Mouse (Mus musculus) neural tube, postnatal 0 days (tissue): ENCODE measurements around the gene Ndufs2. TPM values are rescaled to one million over a fixed set of nuclear protein-coding genes. Genes with fewer than 3 reads are reported as not detected.

Experiments
- polyA plus RNA-seq: library from polyadenylated mRNA; unstranded; fragments of >200 nt; fragmentation: Nextera tagmentation; extraction: Ambion mirVana; gene quantifications from 2 replicates; pipeline ENCODE4 v1.2.1, GENCODE M21; 2015

Ndufs2 gene
- polyA plus RNA-seq = 292 and 295 TPM in 2 replicates

DNA sequence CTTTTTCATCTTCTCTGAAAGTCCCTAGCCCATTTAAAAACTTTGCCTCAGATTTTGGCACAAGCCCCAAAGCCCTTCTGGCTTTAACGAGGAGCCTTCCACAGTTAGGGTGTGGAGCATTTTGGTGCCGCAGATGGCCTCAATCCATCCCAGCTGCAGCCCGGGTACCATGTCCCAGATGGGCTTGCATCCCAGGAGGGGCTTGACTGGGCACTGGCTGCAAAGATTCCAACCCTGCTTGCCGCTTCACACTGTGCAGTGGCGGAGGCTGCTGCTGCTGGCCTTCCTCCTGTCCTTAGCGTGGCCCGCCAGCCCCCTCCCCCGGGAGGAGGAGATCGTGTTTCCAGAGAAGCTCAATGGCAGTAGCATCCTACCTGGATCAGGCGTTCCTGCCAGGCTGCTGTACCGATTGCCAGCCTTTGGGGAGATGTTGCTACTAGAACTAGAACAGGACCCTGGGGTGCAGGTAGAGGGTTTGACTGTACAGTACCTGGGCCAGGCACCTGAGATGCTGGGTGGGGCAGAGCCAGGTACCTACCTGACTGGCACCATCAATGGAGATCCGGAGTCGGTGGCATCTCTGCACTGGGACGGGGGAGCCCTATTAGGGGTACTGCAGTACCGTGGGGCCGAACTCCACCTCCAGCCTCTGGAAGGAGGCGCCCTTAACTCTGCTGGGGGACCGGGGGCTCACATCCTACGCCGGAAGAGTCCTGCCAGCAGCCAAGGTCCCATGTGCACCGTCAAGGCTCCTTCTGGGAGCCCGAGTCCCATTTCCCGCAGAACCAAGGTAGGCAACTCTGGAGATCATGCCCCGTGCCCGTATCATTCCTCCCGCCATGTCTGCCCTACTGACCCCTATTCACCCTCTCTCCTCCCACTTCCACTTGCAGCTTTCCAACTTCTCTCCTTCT is at the start of gene Ndufs2:
Gene Ndufs2 (minus strand): TSS at position 709 of the 914 bp plus-strand sequence.

DNA sequence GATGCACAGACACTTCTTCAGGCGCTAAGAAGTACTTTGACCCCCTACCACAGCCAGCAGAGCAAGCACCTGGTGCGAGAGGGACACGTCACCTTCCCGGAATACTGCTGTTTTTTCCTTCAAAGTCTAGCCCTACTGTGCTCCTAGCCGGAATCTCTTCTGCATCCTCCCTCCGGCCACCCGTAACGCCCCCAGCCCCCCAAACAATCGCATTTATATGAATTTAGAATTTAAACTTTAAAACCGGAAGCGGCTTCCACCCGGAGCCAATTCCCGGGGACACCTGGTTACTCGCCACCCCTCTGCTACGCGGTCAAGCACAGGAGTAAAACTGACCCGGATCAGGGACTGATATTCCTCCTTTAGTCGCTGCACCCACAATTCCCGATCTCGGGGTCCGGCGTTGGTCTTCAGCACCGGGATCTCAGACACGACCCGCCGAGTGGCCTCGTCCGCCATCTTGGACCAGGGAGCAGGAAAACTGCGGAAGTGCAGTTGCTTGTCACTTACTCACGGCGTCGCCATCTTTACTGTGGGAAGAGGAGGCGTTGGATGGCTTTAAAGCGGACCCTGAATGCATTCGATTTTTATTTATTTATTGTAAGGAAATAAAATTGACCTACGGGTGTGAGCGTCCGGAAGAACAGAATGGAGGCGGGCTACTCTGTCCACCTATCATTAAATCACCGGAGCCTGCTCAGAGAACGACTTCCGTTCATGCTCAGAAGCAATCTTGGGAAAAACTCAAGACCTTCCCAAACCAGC is 43.3 kb upstream of the Ndufs2 start, which contains the start of gene Ufc1:
Gene Ufc1 (minus strand): TSS at position 727 of the 765 bp plus-strand sequence.

DNA sequence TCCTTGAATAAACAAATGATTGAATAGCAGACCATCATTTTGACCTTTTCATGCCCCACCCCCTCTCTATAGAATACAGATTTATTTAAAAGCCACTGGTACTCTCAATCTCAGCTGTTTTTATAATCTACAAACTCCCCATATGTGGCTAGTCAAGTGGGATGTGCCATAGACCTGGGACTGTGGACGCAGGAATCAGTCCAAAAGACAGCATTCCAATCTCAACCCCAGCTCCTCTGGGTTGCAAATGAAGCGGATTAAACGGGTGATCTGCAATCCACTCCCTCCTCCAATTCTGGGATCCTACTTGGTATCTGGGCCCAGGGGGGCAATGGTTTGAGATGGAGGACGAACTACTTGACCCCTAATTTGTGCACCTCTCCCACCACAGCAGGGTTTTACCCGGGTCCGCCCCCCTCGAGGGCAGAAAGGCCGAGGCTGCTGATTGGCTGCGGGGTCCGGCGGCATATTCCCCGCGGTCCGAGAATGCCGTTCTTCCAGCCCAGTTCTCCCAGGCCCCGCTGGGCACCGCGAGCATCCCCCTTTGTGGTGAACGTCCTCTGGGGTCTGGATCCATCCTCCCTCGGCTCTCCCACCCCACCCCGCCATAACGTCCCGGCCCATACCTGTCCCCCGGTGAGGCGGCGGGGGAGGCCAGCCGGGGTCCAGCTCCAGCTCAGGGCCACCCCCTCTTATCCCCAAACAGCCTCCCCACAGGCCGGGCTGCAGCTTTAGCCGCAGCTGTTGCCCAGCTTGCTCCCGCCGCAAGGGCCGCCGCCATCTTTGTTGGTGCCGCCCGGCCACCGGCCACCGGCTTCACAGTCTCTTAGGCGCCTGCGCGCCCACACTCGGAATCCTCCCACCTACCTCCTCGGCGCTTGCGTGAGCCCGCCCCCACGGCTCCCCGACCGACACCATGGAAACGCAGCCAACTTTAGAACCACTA is 36.2 kb upstream of the Ndufs2 start, which contains the start of gene Usp21:
Gene Usp21 (minus strand): TSS at position 856 of the 946 bp plus-strand sequence.

DNA sequence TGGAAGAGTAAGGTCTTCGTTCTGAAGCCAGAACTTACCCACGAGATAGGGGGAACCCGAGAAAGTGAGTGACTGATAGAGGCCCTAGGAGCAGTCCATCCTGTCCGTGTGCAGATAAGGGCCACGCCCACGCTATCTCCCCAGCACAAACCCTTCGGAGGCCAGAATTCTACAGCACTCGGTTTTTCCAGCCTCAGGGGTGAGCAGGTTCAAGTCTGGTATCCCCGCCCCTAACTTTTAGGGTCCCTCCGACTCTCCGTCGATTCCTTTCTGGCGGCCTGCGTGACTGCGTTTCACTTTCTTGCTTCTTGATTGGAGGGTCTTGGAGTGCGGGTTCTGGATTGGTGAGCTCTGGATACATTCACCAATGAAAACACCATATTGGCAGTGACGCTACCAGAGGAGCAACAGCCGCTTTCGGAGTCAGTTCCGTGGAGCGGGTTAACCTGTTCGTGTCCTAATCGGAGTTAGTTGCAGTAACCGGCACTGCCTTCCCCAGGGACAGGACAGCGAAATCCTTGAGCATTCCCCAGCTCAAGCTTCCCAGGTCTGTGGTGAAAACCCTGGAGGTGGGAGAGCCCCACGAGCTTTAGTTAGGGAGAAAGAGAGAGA is 29.8 kb upstream of the Ndufs2 start, which contains the start of gene Ppox:
Gene Ppox (minus strand): TSS at position 271 of the 612 bp plus-strand sequence.

DNA sequence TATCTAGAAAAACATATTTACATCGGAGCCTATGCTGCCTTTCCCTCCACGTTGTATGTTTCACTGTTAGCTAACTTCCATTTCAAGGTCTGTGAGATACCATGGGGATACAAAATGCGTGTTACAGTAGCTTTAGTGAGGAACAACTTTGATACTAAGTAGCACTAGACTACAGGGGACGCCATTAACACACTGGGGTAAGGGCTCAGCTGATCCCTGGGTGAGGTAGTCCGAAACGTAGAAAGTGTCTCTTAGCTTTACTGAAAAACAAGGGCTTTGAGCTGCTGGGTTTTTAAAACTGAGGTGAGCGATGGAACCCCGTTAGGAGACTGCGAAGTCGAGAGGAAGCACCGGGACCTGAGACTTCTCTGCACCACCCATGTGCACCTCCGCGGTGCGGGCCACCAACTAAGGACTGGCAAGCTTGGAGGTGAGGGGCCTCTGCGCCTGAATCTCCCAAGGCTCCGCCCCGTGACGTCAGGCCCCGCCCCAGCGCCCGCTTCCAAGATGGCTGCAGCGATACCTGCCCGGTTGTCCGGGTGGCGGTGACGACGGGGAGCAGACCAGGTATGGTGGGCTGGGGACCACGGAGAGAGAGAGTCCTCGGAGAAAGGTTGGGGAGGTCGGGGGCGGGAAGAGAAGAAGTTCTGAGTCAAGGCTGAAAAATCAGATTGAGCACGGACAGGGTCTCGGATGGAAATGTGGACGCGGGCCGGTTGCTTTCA is 18.8 kb upstream of the Ndufs2 start, which contains the start of gene B4galt3:
Gene B4galt3 (plus strand): TSS at position 481 of the 725 bp plus-strand sequence.

DNA sequence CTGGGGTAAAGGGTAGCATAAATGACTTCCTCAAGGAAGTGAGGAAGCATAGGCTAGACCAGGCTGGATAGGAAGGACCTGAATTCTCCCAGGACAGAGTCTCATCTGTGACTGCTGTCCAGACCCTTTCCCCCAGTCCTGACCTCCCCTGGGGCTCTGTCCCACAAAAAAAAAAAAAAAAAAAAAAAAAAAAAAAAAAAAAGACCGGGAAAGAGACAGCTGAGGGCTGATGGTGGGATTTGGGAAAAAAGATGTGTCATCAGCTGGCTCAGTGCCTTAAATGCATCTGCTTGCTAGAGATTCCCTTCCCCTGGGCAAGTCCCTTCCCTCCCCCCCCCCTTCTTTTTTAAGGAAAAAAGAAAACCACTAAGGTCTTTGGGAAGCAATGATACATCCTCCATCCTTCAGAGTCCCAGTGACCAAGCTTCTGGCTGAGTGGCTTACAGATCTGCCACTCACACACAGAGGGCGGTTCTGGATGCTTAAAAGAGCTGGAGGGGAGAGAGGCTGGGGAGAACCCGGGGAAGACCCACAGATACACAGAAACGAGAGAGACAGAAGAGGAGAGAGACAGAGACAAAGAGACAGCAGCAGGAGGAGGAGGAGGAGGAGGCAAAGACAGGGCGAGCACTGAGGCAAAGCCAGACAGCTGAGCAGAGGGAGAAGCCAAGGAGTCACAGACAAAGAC is 1.1 kb downstream of the Ndufs2 start, which contains the start of gene Adamts4:
Gene Adamts4 (plus strand): TSS at position 509 of the 688 bp plus-strand sequence.

DNA sequence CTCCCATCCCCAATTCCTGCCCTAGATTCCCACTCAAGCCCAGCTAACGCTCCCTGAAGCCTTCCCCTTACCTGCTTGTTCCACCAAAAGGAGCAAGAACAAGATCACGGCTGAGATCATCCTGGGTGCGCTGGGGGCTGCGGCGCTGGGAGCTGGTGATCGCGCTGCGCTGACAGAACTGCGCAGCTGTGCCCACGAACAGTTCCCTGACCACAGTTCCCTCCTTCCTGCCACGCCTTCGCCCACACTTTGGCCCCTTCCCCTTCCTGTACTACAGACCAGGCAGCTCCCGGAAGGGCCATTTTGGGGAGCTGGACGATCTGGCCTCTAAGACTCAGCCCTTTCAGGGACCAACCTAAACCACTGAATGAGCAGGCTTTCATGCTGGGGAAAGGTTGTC is 17.1 kb downstream of the Ndufs2 start, which contains the start of gene Fcer1g:
Gene Fcer1g (minus strand): TSS at position 240 of the 400 bp plus-strand sequence.

DNA sequence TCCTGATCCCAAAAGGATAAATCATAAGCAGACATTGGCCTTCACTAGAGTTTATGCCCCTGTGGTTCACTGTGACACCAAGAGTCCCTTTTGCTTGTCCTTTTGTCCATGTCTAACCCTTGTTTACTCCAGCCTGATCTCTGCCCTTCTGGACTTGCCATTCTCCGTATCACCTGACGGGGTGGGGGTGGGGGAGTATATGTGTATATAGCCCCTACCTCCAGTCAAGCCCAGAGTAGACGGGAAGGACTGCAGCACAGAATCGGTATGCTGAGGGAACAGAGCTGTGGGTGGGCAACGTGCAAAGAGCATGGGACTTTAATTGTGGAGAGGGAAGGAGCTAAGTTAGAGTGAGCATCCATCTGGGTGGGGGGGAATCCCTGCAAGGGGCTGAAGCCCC is 26.3 kb downstream of the Ndufs2 start, which contains the start of gene Apoa2:
Gene Apoa2 (plus strand): TSS at position 198 of the 400 bp plus-strand sequence.

DNA sequence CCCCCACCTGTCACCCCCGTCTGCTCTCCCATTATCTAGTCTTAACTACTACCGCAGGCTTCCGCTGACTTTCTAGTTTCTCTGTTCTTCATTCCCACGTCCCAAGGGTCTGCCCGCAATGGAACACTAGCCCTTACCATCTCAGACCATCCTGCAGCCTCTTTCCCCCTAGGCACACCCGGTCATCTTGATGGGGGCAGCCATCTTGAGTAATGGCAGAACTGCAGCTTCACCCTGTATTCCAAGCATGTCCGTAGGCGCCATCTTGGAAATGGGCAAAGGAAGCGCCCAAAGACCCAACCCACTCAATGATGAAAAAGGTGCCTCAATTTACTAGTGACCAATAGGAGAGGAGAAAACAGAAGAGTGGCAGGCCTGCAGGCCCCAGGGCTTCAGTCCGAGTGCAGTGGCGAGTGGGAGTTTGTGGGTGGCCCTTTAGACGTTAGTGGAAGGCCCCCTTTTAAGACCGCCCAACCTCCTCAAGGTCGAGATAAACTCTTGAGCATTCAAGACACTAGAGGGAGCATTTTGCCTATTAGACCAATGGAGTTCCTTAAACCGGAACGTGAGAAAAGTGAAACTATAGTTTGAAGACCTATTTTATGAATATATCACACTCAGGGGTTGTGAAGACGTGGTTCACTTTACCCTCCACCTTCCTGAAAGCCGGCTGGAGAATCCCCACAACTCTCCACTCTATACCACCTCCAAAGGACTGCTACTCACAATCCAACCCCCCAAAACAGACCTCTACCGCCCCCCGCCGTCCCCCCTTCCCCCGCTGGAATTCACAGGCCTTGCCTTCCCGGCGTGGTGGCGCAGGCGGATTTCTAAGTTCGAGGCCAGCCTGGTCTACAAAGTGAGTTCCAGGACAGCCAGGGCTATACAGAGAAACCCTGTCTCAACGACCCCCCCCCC is 28.7 kb downstream of the Ndufs2 start, which contains the start of gene Tomm40l:
Gene Tomm40l (minus strand): TSS at position 277 of the 918 bp plus-strand sequence.

DNA sequence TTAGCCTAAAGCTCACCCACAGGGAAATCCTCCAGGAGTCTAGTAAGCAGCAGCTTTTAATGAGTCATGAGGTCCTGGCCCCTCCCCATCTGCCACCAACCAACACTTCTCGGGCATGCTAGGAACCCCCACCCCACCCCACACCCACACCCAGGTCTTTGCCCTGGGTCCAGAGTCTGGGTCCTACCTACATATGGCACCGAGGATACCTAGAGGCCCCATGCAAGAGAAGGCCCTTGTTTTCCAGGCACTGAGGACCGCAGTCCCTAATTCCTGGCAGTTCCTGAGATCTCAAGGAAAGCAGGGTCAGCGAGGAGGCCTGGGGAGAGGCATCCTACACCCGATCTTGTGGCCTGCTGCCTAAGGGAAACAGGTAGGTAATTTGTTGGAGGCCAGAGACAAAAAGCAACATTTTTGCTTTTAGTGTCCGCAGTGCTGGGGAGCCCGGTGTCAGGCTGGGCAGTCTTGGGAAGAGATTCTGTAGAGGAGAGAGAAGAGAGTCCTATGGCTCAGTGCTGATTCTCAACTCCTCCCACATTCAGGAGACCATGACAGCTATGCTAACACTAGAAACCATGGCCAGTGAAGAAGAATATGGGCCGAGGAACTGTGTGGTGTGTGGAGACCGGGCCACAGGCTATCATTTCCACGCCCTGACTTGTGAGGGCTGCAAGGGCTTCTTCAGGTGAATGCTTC is 37.2 kb downstream of the Ndufs2 start, which contains the start of gene Nr1i3:
Gene Nr1i3 (plus strand): TSS at position 170 of the 696 bp plus-strand sequence.

DNA sequence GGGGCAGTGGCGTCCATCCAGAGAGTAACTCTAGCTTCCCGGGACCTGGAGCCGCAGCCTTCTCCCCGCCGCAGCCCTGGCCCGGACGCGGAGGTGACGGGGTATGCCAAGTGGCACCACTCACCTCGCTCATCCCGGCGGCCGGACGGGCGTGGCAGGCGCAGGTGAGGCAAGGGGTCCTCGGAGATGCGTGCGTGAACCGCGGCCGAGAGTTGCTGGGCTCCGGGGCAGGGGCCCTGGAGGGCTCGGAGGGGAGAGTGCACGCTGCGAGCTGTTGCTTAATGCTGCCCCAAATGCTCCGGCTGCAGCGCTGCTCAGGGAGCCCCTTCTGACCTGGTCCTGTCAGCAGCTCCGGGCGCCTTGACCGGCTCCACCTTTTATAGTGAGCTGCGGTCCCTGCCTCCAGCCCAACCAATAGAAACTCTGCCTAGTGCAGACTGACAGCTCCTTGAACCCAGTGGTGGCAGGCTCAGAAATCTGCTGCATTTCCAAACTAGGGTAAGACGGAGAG is 55.2 kb downstream of the Ndufs2 start, which contains the start of gene Pcp4l1:
Gene Pcp4l1 (minus strand): TSS at position 382 of the 511 bp plus-strand sequence.

Other genes starting within 250 kb of the Ndufs2 start
- 0.28 and 0.66 TPM in 2 replicates for gene Fcgr4, start 232.5 kb downstream of the Ndufs2 start, polyA plus RNA-seq
- gene Fcgr3, start 186.5 kb downstream of the Ndufs2 start, polyA plus RNA-seq = 20.3 and 21.7 TPM in 2 replicates
- 6.6 and 6.9 TPM in 2 replicates for gene Cfap126, start 137.5 kb downstream of the Ndufs2 start, polyA plus RNA-seq
- 300 and 349 TPM in 2 replicates for gene Sdhc, start 100.8 kb downstream of the Ndufs2 start, polyA plus RNA-seq
- gene Mpz, start 100.7 kb downstream of the Ndufs2 start, polyA plus RNA-seq = 97.3 and 99.7 TPM in 2 replicates
- 86.8 and 98.4 TPM in 2 replicates for gene Pcp4l1, start 55.1 kb downstream of the Ndufs2 start, polyA plus RNA-seq
- gene Nr1i3, start 37.4 kb downstream of the Ndufs2 start, polyA plus RNA-seq = 0.27 and 0.43 TPM in 2 replicates
- gene Tomm40l, start 28.9 kb downstream of the Ndufs2 start, polyA plus RNA-seq = 43.0 and 46.0 TPM in 2 replicates
- 9.6 and 16.3 TPM in 2 replicates for gene Apoa2, start 26.3 kb downstream of the Ndufs2 start, polyA plus RNA-seq
- gene Fcer1g, start 17.0 kb downstream of the Ndufs2 start, polyA plus RNA-seq = 44.9 and 51.8 TPM in 2 replicates
- 3.0 and 4.5 TPM in 2 replicates for gene Adamts4, start 967 bp downstream of the Ndufs2 start, polyA plus RNA-seq
- 73.7 and 82.5 TPM in 2 replicates for gene B4galt3, start 18.9 kb upstream of the Ndufs2 start, polyA plus RNA-seq
- 27.3 and 34.9 TPM in 2 replicates for gene Ppox, start 29.8 kb upstream of the Ndufs2 start, polyA plus RNA-seq
- gene Usp21, start 36.6 kb upstream of the Ndufs2 start, polyA plus RNA-seq = 66.3 and 73.0 TPM in 2 replicates
- gene Ufc1, start 43.6 kb upstream of the Ndufs2 start, polyA plus RNA-seq = 136 and 151 TPM in 2 replicates
- gene Dedd, start 77.8 kb upstream of the Ndufs2 start, polyA plus RNA-seq = 36.3 and 36.4 TPM in 2 replicates
- gene Nit1, start 94.3 kb upstream of the Ndufs2 start, polyA plus RNA-seq = 43.7 and 47.7 TPM in 2 replicates
- 137 and 153 TPM in 2 replicates for gene Pfdn2, start 94.3 kb upstream of the Ndufs2 start, polyA plus RNA-seq
- gene Klhdc9, start 109.4 kb upstream of the Ndufs2 start, polyA plus RNA-seq = 6.6 and 7.4 TPM in 2 replicates
- 5.5 and 6.8 TPM in 2 replicates for gene Nectin4, start 118.7 kb upstream of the Ndufs2 start, polyA plus RNA-seq
- gene Arhgap30, start 137.6 kb upstream of the Ndufs2 start, polyA plus RNA-seq = 0.90 and 0.92 TPM in 2 replicates
- 116 and 119 TPM in 2 replicates for gene Usf1, start 159.9 kb upstream of the Ndufs2 start, polyA plus RNA-seq
- 2.3 and 2.7 TPM in 2 replicates for gene Tstd1, start 167.5 kb upstream of the Ndufs2 start, polyA plus RNA-seq
- gene F11r, start 186.1 kb upstream of the Ndufs2 start, polyA plus RNA-seq = 16.2 and 18.1 TPM in 2 replicates